Mouse (Mus musculus) G1E (cell line): ENCODE measurements at regions not wholly inside any gene's neighbourhood (a gene's known extent, or its start where the extent isn't known, plus 50 kb on each side); places are given as distances from the start of the nearest gene placed in this dataset.

ENCODE experiments used
- CTCF ChIP-seq: IDR thresholded peaks from 2 replicates; pipeline ENCODE4 v1.5.1; 2012; ENCODE audit warnings: low read depth, low read length, inconsistent platforms, mixed read lengths
- GATA1 ChIP-seq: IDR thresholded peaks from 2 replicates; pipeline ENCODE4 v1.6.1; 2012; ENCODE audit warnings: borderline replicate concordance, low read length, inconsistent platforms, mixed read lengths
- TAL1 ChIP-seq: conservative IDR thresholded peaks from 2 replicates; pipeline ENCODE4 v1.6.1; 2012; ENCODE audit warnings: low read depth, low read length, inconsistent platforms, mixed read lengths

GRCm38 (mm10) chr6:22474604-22475003 lies 118.6 kb upstream of the Fam3c start:
- TF ChIP-seq CTCF (no peak), GATA1 (no peak), TAL1 (peak; percentile 82)
